Mouse (Mus musculus): ENCODE data around the gene Dusp8.

The Dusp8 gene

DNA sequence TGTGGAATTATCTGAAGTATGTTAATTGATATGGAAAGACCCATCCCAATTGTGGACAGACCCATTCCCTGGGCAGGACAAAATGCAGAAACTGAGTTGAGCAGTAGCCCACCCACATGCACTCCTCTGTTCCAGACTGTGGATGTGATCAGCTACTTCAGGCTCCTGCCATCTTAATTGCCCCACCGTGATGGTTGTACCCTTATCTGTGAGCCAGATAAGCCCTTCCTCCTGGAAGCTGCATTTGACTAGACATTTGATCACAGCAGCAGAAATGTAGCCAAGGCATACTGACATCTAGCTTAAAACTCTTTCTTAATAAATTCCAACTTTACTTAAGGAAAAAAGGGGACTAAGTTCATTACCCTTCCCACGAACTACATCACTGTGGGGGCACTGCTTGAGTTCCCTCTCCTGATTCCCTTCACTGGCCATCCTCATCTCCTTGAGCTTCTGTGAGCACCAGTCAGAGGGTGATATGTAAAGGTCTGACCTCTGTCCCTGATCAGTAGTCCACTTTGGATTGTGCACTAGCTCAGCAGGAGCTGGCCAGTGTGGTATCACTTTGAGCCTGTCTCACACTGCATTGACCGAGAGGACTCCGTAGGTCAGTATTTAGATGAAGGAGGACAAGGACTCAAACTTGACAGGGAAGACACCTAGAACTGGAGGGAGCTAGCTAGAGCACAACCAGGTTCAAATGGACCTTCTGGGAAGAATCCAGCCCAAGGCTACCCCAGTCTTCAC, 9.3 kb downstream of the Dusp8 start:
- no peak for ATAC-seq (ENCODE audit: insufficient number of reproducible peaks, low FRiP score, low TSS enrichment)

DNA sequence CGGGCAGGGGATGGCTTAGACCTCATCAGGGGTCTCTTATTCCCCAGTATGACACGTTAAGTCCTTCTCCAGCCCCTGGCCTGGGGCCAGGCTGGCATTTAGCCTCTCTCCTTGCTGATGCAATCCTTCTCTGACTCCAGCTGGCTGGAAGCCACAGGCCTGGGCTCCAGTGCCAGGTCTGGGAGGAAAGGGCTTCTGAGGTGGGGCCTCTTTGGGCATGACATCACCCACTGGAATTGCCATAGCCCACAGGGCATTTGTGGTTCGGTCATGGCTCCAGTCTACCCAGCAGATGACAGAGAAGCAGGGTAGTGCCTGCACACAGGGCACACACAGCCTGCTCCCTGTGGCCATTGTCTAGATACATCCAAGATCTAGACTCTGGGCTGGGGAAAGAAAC, 10.8 kb downstream of the Dusp8 start:
- ATAC-seq (ENCODE audit: insufficient number of reproducible peaks, low FRiP score, low TSS enrichment): peak; percentile 26; the same call in 1 of the 2 replicates

DNA sequence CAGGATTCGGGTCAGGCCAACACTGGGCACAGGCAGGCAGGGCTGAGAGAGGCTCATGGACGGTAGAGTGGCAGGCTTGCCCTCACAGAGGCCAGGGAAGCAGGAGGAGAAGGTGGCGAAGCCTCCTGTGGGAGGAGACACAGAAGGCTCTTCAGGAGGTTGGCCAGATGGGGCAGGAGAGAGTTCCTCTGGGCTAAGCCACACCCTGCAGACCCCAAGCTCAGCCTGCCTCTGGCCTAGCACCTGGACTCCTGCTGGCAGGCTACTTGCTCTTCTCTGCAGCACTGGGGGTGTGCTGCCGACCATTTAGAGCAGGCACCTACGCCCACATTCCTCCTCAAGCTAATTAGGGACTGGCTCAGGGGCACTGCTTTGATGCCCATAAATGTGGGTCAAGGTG, 11.2 kb downstream of the Dusp8 start:
- 0 out of 2 replicates have a peak, but pooled peaks have one; percentile 50 for ATAC-seq (ENCODE audit: insufficient number of reproducible peaks, low FRiP score, low TSS enrichment)

DNA sequence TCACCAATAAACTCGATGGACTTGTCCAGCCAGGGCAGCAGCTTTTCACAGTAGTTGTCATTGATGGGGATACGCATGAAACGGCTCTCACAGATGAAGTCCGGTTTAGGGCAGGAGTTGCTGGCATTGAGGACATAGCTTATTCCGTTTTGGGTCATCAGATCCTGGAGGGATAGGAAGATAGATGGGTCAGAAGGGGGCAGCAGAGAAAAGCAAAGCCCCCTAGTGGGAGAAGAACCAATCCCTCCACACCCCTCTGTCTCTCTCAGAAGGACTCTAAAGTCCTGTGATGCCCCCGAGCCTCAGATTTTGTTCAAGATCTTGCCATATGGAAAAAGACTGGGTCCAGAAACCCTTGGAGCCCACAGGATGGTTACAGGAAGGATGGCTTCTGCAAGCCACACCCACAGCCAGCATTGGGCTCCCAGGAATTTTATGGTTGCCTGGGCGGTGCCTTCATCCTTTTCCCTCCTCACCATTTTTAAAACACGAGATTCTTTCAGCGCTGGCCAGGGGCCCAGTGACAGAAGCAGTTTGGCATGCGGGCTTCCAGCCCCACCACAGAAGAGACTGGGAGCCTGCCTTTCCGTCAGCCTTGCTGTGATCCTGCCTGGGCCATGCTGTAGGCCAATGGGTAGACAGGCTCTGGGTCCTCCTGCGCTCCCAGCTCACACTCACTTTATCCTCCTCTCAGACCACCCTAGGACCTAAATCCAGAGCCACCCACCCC, 11.9 kb downstream of the Dusp8 start:
- 0 out of 2 replicates have a peak, but pooled peaks have one; percentile 19 for ATAC-seq (ENCODE audit: insufficient number of reproducible peaks, low FRiP score, low TSS enrichment)

DNA sequence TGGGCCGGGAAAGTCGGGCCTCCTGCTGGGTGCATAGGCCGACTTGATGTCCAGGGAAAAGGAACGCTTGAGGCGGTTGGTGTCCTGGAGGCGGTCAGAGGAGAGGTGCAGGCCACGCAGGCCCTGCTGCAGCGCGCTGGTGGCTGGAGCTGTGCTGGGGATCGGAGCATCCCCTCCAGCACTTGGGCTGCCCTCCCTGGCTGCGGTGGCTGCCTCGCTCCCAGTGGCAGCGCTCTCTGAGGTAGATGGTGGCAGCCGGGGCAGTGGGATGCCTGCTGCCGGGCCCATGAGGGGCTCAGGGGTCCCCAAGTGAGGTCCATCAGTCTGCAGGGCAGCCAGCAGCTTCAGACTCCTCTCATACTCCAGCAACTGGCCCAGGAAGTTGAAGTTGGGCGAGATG, 13.0 kb downstream of the Dusp8 start:
- ATAC-seq (ENCODE audit: insufficient number of reproducible peaks, low FRiP score, low TSS enrichment): no peak

DNA sequence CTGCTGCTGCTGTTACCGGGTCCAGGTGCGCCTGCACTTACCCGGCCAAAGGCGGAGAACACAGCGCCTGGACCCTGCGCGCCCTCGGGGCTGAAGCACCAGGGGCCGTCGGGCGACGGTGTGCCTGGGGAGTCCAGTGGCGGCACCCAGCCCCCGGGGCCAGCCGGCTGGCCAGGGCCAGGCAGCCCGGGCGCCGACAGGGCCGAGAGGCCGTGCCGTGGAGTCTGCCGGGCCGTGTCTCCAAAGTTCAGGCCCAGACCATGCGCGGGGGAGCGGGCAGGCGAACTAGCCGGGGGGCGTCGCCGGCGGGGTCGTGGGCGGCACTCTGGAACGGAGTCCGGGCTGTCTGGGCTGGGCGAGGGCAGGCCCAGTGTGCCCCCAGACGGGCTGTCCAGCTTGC, 13.5 kb downstream of the Dusp8 start:
- no peak for ATAC-seq (ENCODE audit: insufficient number of reproducible peaks, low FRiP score, low TSS enrichment)

DNA sequence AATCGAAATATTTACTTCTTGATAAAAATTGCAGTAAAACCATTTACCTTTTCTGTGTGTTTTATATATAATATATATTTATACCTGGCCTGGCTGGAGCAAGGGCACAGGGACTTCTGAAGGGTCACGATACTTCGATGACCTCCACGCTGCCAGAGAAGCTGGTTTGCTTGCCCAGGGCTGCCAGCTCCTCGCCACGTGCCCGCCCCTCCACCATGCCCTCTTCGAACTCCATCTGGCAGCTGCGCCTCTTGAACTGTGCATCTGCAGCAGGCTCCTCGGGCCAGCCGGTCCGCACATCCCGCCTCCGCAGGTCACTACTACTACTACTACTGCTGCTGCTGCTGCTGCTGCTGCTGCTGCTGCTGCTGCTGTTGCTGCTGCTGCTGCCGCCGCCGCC, 13.9 kb downstream of the Dusp8 start:
- no peak for ATAC-seq (ENCODE audit: insufficient number of reproducible peaks, low FRiP score, low TSS enrichment)

DNA sequence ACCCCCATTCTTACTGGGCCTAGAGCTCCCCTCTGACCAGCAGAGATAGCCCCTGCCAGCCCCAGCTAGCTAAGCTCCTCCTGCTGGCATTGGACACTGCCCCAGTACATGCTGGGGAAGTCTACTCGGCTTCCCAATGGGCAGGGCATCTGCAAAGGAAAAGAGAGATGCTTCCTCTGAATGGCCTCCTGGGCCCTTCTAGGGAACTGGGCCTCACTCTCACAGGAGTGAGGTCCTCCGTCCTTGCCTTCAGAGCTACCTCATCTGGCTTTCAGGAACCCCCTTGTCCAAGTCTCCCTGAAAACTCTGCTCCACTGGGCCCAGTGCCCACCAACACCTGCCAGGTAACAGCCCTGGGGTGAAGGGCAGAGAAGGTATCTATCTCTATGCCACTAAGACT, 14.8 kb downstream of the Dusp8 start:
- no peak for ATAC-seq (ENCODE audit: insufficient number of reproducible peaks, low FRiP score, low TSS enrichment)

DNA sequence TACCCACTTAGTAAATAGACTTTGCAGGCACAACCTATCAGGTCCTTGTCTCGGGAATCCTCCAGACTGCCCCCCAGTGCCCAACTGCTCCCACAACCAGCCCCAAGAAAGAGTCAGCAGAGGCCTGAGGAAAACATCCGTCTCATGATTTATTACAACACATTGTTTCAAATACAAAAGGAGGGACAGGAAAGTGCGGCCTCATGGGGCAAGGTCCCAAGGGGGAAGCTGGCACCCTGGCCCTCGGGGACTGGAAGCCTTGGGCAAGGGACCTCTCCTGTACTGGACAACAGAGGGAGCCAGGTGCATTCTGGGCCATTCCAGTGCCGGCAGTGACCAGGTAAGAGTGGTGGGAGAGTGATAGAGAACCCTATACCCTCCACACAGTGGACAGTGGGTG, 16.3 kb downstream of the Dusp8 start:
- ATAC-seq (ENCODE audit: insufficient number of reproducible peaks, low FRiP score, low TSS enrichment): no peak

DNA sequence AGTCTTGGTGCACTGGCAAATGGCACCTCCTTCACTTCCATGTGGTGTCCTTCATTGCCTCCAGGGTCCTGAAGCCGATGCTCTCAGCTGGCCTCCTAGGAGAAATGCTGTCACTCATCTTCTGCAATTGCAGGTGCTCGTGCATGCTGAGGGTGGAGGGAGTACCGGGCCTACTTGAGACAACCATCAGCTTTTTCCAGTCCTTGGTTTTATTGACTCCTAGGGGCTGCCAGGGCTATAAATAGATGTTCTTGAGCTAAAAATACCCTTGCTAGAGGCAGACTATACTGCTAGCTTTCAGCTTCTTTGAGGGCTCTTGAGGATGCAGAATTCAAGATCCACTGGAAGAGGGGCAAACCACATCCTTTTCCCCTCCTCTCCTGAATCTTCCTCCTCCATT, 18.5 kb downstream of the Dusp8 start:
- ATAC-seq (ENCODE audit: insufficient number of reproducible peaks, low FRiP score, low TSS enrichment): no peak

DNA sequence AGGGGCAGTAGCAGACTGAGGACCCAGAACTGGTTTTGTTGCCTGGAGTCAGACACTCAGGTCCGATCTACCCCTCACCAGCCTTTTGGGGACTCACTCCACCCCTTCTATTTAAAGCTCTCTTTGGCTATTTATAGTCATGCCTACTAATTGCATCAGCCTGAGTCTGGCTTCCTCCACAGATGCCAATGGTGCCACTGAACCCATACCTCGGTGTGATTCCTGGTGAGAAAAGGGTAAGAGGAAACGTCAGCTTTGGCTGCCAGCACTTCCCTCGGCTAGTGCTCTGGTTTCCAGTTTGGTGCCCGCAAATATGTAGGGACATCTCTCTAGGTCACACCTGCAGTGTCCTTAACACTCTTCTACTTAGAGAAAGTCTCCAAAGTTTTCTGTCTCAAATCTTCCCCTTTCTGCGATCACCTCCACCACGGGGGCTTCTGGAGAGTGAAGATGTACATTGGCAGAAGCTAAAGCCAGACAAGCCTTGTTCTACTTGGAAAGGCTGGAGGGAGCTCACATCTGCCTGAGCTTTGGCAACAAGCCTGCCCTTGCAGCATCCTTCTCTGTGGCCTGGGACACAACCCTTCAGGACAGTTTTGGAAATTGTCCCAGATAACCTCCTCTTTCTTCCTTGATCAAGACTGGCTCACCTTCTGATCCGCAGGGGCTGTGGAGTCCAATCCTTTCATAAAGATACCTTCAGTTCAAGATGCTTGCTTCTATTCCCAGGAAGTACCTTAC, 21.3 kb downstream of the Dusp8 start:
- ATAC-seq (ENCODE audit: insufficient number of reproducible peaks, low FRiP score, low TSS enrichment): no peak

DNA sequence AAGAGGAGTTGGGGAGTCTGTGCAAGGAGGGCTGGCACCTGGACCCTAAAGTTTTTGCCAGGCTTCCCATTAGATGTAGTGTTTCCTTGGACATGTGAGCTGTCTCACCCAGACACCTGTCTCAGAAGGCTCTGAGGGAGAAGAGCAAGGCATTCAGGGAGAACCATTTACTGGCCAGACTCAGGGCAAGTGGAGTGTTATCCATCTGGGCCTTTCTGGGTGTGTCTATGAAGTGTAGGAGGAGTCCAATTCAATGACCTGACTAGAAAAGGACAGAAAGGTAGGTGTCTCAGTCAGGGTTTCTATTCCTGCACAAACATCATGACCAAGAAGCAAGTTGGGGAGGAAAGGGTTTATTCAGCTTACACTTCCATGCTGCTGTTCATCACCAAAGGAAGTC, 23.9 kb downstream of the Dusp8 start:
- ATAC-seq (ENCODE audit: insufficient number of reproducible peaks, low FRiP score, low TSS enrichment): no peak

DNA sequence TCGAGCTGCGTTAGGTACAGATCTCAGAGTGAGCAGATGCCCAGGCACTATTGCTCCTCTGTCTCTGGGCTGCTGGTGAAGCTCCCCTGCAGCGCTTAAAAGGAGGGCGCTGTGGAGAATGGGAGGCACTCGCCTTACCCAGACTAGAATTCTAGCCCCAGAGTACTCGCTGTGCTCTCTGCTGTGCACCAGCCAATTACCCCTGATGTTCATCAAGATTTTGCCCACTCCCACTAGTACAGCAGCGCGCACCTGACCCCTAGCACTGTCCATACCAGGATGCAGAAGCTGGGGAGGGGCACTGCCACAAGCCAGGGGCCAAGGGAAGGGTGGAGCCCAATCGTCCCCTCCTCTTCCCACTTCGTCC, 24.4 kb downstream of the Dusp8 start:
- ATAC-seq (ENCODE audit: insufficient number of reproducible peaks, low FRiP score, low TSS enrichment): peak; percentile 49; the same call in 1 of the 2 replicates

DNA sequence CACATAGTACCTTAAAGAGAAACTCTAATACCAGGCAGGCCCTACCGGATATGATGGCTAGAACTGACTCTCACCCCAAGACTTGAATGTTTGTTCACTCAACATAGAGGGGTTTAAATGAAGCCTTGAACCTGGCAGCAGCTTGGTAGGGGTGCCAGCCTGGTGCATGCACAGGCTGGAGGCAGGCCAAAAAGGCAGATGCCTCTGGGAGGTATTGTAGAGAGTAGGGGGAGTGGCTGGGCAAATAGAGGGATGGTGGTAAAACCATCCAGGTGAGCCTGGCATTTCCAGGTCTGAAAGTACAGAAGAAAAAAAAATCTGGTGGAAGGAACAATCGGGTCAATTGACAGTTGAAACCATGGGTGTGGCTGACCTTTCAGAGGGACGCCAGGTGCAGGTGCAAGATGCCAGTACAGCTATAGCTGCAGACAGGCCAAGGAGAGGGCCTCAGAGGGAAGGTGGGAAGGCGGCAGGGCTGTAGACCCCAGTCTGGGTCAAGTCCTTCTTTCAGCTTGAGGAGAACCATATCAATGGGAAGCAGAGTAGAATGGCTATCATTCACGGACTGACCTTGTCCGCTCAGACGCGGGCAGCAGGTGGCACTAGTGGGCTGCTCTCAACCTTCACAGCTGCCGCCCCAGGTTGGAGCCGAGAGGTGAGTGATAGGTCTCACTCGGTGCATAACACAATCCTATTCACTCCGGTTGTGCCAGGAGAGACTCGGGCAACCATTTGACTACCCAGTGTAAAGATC, 25.0 kb downstream of the Dusp8 start:
- ATAC-seq (ENCODE audit: insufficient number of reproducible peaks, low FRiP score, low TSS enrichment): peak; percentile 89; the same call in 1 of the 2 replicates

DNA sequence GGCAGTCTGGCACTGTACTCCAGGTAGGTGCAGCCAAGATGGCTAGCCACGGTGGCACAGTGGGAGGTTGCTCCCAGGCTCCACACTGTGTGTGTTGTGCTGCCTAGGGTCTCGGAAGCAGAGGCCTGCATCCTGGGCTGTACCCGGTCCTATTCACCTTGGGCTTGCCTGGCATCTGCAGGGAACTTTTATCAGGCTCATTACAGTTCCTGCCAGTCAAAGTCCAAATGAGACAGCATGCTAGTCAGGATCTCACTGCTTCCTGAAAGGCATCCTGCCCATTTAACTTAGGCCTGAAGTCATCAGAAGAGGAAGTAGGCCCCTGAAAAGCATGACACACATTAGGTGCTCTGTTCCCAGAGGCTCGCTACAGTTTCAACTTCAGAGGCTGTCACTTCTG, 27.2 kb downstream of the Dusp8 start:
- no peak for ATAC-seq (ENCODE audit: insufficient number of reproducible peaks, low FRiP score, low TSS enrichment)

DNA sequence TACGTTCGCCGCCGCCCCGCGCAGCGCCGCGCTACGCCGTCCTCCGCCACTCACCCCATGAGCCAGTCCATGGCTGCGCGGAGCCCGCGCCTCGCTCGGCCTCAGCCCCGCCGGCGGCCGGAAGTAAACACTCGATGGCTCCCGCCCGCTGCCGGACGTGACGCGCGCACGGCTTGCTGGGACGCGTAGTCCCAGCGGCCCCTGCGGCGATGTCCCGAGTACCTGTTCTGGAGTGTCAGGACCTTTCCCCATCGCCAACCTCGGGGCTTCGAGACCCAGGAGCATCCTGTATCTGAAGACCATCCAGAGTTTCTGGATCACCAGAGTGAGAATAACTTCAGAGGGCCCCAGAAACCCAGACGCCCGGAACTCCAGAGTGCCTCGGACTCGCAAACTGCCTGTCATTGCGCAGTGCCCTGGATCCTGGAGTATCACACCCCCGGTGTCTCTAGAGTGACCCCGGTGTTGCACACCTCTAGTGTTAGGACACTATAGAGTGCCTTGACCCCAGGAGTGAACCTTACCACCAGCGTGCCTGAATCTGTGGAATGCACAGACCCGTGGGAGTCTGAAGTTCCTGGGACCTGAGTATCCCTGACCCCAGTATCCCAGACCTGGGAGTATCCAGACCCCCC, 34.6 kb downstream of the Dusp8 start, which contains the start of gene Mob2:
Mob2 (minus strand) TSS at position 135 of the 635 bp plus-strand sequence.
- peak; percentile 93 for ATAC-seq (ENCODE audit: insufficient number of reproducible peaks, low FRiP score, low TSS enrichment)

DNA sequence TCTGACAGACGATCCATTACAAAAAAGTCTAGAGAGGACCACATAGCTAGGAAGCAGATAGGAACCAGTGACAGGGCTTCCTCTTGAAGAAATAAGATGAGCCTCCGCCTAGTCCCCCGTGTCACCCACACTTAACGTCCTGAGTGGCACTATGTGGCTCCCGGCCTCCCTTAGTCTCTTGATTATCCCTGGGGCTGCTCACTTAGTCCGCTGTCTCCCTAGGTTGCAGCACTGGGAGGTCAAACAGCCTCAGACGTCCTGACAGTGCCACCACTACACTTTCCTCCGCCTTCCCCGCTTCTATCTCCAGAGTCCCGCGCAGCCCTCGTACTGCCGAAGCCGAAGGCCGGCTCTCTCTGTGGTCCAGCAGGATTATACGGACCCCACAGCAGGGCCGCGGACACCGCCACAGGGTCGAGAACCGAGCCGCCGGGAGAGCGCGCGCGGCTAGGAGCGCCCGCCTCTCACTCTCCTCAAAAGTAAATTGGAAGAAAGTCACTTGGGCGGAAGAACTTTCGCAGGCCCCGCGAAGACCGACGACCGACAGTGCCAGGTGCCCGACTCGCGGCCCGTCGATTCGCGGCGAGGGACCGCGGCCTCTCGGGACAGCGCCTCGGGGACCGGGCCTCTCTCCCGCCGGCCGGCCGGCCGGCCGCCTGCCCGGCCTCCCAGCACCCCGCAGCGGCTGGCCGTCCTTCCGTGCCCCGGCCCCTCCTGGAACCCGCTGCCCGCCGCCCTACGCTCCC, 35.3 kb downstream of the Dusp8 start:
- ATAC-seq (ENCODE audit: insufficient number of reproducible peaks, low FRiP score, low TSS enrichment): 0 out of 2 replicates have a peak, but pooled peaks have one; percentile 10

DNA sequence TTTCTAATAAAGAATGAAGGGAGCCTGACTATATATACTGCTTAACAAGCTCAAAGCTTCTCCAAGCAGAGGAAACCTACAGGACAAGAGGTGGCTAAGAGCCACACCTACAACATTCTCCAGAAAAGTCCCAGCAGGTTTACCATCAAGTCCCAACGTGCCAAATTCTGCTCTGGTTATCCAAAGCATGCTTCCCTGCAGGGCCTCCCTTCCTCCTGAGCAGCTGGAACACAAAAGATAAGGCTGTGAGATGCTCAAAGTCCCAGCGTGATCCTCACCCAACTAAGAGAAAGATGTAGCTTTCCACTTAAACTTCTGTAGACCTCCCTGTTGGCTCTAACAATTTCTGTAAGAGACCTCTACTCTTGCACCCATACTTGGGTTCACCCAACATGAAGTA, 36.6 kb downstream of the Dusp8 start:
- ATAC-seq (ENCODE audit: insufficient number of reproducible peaks, low FRiP score, low TSS enrichment): no peak

DNA sequence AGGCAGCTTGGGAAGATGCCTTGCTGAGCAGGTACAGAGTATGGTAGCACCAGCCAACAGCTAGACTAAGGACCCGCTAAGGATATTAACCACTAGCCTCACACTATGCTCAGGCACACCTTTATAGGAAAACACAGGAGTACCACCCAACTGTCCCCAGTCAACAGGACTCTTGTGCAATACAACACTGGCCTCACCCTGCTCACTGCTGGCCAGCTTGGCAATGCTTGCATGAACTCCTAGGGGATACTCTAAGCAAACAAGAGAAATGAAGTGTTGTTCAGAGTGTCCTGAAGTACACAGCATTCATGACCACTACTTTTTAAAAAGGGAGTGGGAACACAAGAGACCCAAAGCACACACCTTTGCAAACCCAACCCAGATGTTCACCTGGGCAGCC, 38.5 kb downstream of the Dusp8 start:
- no peak for ATAC-seq (ENCODE audit: insufficient number of reproducible peaks, low FRiP score, low TSS enrichment)

Data from cerebellum, adult (tissue).